Mouse (Mus musculus): Measurements from ENCODE around the gene Ssbp3.

Ssbp3 gene

GRCm38 (mm10) chr4:106910201-106911172, at the start of gene Ssbp3:
Gene Ssbp3, plus strand, starts transcription at chr4:106910701.
- peak; percentile 52 to 77 for DNase-seq (ENCODE audit: low spot score in 2 of 2)

GRCm38 (mm10) chr4:106861871-106862270, 48.6 kb upstream of the Ssbp3 start:
- DNase-seq (ENCODE audit: low spot score in 2 of 2): no peak

GRCm38 (mm10) chr4:106862317-106862716, 48.2 kb upstream of the Ssbp3 start:
- DNase-seq (ENCODE audit: low spot score in 2 of 2): no peak

- no peak for DNase-seq (ENCODE audit: low spot score in 2 of 2)
These were observed 47.6 kb upstream of the Ssbp3 start for GRCm38 (mm10) chr4:106862767-106863370.

GRCm38 (mm10) chr4:106865415-106866110, 44.9 kb upstream of the Ssbp3 start:
- no peak for DNase-seq (ENCODE audit: low spot score in 2 of 2)

- no peak for DNase-seq (ENCODE audit: low spot score in 2 of 2)
These were observed 44.1 kb upstream of the Ssbp3 start for GRCm38 (mm10) chr4:106866381-106866780.

- no peak for DNase-seq (ENCODE audit: low spot score in 2 of 2)
These were observed 43.7 kb upstream of the Ssbp3 start for GRCm38 (mm10) chr4:106866845-106867244.

- DNase-seq (ENCODE audit: low spot score in 2 of 2): no peak
These were observed 41.6 kb upstream of the Ssbp3 start for GRCm38 (mm10) chr4:106868737-106869438.

GRCm38 (mm10) chr4:106869539-106869951, 41.0 kb upstream of the Ssbp3 start:
- DNase-seq (ENCODE audit: low spot score in 2 of 2): no peak

GRCm38 (mm10) chr4:106870556-106870955, 39.9 kb upstream of the Ssbp3 start:
- DNase-seq (ENCODE audit: low spot score in 2 of 2): no peak

GRCm38 (mm10) chr4:106874501-106874900, 36.0 kb upstream of the Ssbp3 start:
- no peak for DNase-seq (ENCODE audit: low spot score in 2 of 2)

- DNase-seq (ENCODE audit: low spot score in 2 of 2): no peak
These were observed 29.4 kb upstream of the Ssbp3 start for GRCm38 (mm10) chr4:106881101-106881500.

GRCm38 (mm10) chr4:106883149-106883548, 27.4 kb upstream of the Ssbp3 start:
- no peak for DNase-seq (ENCODE audit: low spot score in 2 of 2)

GRCm38 (mm10) chr4:106886307-106887085, 24.0 kb upstream of the Ssbp3 start:
- DNase-seq (ENCODE audit: low spot score in 2 of 2): peak in 1 of 2 experiments; percentile 30

GRCm38 (mm10) chr4:106896086-106896485, 14.4 kb upstream of the Ssbp3 start:
- peak; percentile 64 to 73 for DNase-seq (ENCODE audit: low spot score in 2 of 2)

- no peak for DNase-seq (ENCODE audit: low spot score in 2 of 2)
These were observed 11.6 kb upstream of the Ssbp3 start for GRCm38 (mm10) chr4:106898923-106899322.

GRCm38 (mm10) chr4:106899471-106899870, 11.0 kb upstream of the Ssbp3 start:
- no peak for DNase-seq (ENCODE audit: low spot score in 2 of 2)

- DNase-seq (ENCODE audit: low spot score in 2 of 2): no peak
These were observed 9.8 kb upstream of the Ssbp3 start for GRCm38 (mm10) chr4:106900718-106901117.

GRCm38 (mm10) chr4:106901610-106902009, 8.9 kb upstream of the Ssbp3 start:
- DNase-seq (ENCODE audit: low spot score in 2 of 2): no peak

GRCm38 (mm10) chr4:106902157-106902556, 8.3 kb upstream of the Ssbp3 start:
- DNase-seq (ENCODE audit: low spot score in 2 of 2): no peak

GRCm38 (mm10) chr4:106905898-106906297, 4.6 kb upstream of the Ssbp3 start:
- DNase-seq (ENCODE audit: low spot score in 2 of 2): no peak

Data from left cerebral cortex, adult 9 months (tissue).